Mouse (Mus musculus) spleen, postnatal 4 days (tissue): ENCODE measurements around the gene Lpo.
"Not testable (repeated sequence)": the region's sequence is repeated elsewhere in the genome, so short reads cannot be mapped to it uniquely, and the experiment has no call there.

Source experiments
- DNase-seq, 2 experiments: peaks; one replicate each; pipeline ENCODE4 v3.0.0; 2022; ENCODE audit warnings: low spot score in 2 of 2

Lpo gene

DNA sequence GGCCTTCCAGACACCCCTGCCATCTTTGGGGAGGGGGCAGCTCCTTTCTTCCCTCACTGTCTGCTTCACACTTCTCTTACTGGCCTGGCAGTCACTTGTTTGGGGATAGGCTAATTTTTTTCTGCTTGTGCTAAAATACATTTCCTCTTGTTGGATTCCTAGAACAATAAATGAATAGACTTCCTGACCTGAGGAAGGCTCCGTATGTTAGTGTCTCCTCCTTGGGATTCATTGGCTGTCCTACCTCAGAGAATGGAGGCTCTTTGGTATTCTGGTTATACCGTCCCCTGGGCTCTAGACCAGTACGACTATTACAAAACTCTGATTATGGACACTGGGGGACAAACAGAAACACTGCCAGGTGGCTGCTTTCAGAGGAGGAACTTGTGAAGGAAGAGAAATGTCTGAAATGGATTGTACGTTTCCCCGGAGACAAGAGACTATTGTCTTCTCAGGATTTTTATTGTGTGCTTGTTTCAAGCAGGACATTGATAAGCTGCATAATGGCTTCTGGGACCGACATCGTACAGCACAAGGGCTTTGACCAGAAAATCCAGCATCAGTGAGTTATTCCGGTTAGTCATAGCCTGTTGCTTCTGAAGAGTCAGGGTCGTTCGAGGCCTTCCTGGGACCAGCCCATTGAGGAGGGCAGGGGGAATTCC lies at the start of gene Lpo:
Gene Lpo, minus strand, starts transcription at position 51 of the 662 bp plus-strand sequence.
- no peak for DNase-seq

DNA sequence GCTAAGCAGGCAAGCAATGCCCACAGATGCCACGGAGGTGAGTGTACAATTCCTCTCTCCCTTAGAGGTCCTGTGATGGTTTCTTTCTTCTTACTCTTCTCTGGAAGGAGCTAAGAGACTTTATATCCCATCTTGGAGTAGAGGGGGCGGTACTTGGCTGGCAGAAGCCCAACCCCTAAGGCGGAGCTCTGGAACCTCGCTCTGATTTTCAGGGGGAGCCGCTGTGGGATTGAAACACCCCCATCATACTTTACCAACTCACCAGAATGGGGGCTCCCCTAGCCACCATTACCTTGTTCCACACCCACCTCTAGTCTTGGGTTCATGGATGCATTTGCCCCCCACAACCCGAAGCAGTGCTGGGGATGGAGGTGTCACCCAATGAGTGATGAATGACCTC lies 47.3 kb upstream of the Lpo start, which contains the start of gene Epx:
Gene Epx, minus strand, starts transcription at position 101 of the 400 bp plus-strand sequence.
- DNase-seq, result no peak

DNA sequence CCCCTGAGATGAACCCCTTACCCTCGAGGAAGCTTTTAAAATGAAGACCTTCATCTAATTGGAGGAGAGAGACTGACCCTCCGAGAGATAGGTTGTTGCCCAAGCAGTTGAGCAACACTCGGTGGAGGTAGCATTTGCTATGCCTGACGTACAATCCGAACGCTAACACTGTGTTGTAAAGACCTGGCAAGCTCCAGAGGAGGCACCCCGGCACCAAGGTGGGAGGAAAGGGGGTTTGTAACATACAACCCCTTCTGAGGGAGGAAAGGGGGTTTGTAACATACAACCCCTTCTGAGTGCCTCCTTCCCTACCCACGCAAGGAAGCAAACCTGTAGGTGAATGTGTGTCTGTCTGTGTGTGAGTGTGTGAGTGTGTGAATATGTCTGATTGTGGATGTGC lies 43.7 kb upstream of the Lpo start:
- no peak for DNase-seq

DNA sequence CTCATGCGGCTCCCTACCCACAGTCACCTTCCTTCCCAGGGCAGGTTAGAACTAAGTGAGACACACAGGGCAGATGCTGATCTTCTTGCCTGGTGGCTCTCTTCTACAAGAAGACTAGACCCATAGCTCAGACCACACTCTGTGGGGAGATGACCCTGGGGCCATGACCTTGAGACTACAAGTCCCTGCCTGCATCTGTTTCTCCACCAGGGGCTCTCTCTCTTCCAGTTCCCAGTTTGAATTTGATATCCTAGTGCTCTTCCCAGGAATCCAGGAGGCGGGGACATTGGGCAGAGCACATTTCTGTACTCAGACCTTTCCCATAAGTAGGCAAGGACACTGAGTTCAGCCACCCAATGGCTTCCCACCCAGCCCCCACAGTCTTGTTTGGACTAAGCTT lies 42.0 kb upstream of the Lpo start:
- no peak for DNase-seq

DNA sequence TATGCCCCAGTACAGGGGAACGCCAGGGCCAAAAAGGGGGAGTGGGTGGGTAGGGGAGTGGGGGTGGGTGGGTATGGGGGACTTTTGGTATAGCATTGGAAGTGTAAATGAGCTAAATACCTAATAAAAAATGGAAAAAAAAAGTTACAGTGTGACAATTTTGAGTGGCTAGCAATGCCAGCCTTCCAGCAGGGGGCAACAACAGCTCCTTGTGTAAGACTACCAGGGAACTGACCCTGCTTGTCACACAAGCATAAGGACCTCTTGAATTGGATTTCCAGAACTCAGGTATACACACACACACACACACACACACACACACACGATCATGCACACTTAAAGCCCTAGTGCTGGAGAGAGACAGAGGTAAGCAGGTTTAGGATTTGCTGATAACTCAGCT lies 38.8 kb upstream of the Lpo start:
- DNase-seq, result not testable (repeated sequence)

DNA sequence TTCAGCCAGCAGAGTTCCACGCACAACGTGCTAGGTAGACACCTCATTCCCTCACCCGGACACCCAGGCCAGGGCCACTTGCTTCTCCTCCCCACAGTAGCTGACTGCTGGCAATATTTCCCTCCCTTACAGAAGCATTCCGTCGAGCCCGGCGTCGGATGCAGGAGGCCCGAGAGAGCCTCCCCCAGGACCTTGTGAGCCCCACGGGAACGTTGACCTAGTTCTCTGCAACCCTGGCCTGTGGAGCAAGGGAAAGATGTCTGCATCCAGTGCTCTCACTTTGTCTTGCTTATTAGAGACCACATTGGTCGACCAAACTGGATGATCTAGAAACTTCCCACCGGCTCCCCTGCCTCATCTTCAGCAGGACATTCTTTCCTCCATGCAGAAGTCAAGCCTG lies 34.7 kb upstream of the Lpo start:
- DNase-seq, result no peak

DNA sequence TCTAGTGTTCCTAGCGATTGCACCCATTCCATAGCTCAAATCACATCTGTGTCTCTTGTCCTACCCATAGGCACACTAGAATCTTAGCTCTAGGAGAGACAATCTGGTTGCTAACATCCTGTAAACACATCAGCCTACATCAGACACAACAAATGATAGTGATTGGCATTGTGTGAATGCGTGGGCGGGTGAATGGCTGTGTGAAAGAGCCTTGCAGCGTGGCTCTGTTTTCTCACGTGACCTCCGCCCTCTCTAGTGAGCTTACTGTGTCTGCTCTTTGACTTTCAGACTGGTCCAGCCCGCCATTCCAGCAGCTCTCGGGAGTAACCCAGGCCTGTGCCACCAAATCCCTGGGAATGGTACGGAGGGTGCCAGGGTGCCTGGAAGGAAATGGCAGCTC lies 32.3 kb upstream of the Lpo start:
- no peak for DNase-seq

DNA sequence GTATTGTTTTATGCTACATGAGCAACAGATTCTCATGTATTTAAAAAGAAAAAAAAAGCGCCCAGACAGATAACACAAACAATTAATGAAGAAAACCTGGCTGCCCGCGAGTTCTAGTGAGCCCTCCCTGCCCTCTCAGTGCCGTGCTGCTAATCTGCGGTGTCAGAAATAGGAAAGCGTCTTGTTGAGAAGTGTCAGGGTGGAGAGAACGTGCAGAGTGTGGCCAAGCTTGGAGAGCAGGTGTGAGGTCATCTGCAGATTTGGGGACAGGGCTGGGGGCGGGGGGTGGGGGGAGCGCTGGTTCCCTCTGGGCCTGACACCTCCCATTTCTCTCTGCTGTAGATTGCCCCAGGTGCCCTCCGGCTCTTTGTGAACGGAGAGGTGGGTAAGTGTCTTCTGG lies 31.2 kb upstream of the Lpo start:
- no peak for DNase-seq

DNA sequence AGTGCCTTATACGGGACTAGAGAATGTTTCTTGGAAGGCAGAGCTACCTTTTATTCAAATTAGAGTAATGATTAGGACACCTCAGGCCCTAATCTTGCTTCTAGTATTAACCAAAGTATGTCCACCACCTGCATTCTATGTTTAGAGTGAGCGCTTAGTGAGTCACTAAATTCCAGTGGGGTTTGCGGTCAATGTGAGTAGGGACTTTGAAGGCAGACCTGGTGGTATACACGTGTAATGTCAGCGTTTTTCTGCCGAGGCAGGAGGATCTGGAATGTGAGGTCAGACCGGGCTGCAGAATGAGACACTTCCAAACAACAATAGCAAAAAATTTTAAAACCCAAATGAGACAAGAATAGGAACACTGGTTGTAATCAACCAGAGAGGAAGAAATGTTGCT lies 26.5 kb upstream of the Lpo start:
- no peak for DNase-seq

DNA sequence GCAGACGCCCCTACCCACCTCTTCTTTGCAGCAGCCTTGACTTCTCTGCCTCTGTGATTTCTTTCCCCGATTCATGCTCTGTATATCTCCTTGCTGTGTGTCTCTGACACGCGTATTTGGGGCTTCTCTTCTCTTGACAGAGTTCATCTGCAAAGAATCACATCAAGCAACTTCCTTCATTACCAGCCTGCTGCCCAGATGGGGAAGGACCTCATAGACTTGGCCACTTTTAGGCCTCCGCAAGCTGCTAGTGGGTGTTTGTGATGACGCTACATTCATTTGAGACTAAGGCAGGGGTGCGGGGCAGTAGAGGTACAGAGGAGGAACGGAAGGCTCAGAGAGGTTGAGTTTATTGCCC lies 25.5 kb upstream of the Lpo start:
- DNase-seq, result no peak

DNA sequence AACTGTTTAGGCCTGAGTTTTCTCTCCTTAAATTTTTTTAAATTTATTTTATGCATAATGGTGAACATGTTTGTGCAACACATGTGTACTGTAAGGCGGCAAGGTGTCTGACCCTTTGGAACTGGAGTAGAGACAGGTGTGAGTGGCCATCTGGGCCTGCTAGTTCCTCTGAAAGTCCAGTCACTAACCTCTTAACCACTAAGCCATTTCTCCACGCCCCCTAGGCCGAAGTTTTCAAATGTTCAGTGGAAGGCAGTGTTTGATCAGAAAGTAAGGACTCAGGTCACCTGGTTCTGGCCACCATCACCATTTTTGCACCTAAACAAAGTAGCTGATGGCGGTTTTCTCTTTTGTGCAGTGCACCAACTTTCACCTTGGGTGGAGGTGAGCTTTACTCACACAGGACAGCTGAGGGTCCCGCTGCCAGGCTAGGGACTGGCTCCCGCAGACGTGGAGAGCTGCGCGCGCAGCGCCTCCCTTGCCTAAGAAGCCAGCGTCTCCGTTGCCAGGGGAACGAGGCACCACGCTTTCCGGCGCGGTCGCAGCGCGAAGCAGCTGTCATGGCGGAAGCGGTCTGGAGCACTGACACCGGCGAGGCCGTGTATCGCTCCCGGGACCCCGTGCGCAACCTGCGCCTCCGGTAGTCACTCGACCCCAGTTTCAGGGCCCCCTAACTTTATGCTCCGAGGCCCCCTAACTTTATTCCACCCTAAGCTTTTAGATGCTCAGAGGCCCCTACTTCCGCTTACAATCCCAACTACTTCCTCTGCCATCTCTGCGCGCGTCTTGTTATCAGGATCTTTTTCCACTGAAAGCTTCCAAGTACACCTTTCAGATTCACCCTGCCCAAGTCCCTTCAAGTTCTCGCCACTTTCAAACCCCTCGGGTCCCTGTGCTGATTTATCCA lies 24.9 kb upstream of the Lpo start, which contains the start of gene Mks1:
Gene Mks1, plus strand, starts transcription at position 526 of the 907 bp plus-strand sequence.
- DNase-seq, result peak; percentile 80 to 91

DNA sequence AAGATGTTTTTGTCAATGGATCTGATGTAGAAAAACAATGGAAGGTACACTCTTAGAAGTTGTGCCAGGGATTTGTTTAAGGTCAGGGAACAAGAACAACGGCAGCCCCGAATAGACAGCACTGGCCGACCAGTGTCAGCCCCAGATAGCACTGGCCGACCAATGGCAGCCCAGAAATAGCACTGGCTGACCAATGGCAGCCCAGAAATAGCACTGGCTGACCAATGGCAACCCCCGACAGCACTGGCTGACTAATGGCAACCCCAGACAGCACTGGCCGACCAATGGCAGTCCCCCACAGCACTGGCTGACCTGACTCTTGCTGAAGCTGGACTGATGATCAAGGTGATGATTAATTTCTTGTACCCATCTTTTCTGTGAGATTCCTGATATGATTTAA lies 19.8 kb upstream of the Lpo start:
- no peak for DNase-seq

DNA sequence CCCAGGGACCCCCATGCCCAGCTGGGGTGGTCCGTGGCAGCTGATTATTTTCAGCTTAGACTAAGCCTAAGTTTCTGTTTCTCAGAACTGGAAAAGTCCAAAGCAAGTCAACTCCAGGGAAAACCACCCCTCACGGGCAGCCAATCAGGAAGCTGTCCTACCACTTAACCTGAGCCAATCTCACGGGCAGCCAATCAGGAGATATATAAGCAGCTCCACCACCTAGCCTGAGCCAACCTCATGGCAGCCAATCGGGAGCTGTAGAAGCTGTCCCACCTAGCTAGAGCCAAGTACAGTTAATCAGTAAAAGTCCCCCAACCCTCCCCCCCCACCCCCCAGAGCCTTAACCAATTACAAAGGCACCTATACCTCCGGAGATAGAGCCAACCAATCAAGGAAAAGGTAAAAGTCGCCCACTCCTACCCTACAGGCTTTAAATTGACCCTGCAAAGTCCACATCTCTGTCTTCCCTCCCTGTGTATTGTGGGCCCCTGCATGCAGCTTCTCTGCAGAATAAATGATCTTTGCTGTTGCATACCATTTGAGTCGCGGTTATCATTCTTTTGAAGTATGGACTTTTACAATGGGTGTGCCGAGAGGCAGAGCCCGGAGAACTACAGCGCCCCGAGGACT lies 19.0 kb upstream of the Lpo start:
- DNase-seq, result no peak

DNA sequence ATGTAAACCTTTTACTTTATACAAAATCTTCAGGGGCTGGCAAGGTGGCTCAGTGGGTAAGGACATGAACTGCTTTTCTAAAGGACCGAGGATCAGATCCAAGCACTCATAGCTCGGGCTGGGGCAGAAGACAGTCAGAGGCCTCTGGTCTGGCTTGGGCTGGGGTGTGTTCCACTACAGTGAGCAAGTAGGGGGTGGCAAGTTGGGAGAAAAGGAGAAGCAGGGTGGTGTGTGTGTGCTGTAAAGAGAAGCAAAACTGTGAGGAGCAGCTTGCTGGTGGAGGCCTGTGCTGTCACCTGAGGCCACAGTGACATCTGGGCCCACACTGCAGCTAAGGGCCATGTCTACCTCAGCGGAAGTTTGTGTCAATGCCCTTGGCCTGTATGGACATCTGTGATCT lies 13.3 kb upstream of the Lpo start:
- DNase-seq, result no peak

DNA sequence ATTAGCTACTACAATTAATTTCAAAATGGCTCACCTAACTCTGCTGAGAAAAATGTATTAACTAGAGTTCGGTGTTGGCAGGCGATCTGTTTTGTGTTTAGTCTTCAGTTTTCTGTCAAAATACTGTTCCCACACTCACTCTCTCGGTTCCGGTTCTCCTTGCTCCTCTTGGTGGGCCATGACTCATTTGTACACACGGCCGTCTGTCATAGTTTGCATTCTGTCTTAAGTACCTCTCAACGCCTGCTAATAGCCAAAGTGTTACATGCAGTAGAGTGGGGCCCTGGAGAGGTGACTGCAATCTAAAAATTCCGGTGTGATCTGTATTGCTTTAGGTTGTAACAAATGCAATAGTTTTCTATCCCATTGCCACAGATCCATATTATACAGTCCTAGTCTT lies 12.6 kb upstream of the Lpo start:
- DNase-seq, result no peak

DNA sequence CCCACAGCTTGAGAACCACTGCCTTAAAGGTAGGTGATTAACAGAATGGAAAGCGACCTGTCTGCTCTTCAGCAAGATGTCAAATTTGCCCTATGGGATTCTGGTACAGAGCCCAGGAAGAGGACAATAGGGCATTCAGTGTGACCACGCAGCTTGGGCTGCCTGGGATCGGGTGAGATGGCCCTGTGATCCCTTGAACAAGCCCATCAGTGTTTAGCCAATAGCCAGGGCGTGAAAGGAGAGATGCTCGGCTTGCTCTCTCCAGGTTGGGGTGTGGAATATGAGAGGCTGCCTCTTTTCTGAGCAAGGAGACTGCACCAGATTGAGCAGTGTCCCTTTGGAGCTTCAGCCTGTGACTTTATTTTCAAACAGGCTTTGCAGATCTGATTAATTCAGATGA lies 6.6 kb downstream of the Lpo start:
- DNase-seq, result no peak

DNA sequence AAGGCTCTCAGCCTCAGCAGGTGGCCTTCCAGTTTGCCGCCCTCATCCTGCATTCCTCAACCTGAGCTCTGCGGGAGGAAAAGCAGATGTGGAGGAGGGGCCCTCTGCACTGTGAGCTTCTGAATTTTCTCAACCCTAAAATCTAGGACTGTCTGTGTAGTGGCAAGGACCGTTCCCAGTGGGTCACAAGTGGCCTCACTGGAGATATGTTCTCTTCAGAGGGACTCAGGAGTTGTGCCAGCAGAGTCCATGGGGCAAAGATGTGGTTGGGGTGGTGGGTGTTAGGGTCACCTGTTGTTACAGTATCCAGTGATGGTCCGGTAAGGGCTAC lies 10.7 kb downstream of the Lpo start:
- no peak for DNase-seq

DNA sequence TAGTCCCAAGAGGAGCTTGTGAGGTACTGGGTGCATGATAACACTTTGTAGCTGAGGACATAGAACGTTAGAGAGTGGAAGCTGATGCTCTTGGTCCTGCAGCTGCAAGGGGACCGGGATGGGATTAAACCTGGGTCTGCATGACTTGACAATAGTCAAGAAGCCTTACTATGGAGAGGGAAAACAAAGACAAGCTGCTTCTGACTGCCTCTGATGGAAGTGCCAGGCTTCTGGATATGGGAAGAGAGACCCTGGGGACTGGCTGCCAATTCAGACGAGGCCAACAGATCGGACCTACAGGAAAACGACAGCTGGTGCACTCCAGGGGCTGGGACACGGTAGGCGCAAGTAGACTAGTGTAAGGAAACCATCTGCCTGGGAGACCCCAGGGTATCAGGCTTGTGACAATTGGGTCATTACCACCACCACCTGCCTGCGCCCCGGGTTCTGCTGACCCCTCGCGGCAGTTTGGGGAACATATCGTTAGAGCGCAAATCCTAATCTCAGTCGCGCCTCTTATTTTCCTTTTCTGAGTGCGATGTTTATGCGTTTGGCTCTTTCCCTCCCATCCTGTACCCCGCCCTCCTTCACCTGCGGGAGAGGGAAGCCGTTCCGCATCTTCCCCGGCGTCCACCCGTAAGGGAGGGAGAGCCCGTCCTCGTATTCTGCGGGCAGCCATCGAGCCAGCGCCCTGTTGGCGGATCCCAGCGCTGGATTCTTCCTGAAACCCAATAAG lies 11.2 kb downstream of the Lpo start:
- peak in 1 of 2 experiments; percentile 74 for DNase-seq

DNA sequence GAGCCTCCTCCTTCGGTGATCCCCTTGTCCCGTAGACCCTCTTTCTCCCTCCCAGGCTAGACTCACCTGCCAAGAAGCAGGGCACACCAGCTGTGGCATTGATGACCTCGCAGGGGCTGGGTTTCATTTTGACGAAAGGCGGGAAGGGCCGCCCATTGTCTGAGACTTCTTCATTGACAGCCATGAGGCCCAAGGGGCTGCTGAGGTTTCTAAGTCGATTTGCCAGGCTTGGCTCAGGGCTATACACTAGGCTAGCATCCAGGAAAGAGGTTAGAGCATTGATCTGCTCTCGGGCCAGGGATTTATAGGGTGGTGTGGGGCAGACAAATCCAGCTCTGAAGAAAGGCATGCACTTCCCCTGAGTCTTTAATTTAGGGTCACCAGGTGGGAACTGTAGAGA lies 13.3 kb downstream of the Lpo start:
- no peak for DNase-seq

DNA sequence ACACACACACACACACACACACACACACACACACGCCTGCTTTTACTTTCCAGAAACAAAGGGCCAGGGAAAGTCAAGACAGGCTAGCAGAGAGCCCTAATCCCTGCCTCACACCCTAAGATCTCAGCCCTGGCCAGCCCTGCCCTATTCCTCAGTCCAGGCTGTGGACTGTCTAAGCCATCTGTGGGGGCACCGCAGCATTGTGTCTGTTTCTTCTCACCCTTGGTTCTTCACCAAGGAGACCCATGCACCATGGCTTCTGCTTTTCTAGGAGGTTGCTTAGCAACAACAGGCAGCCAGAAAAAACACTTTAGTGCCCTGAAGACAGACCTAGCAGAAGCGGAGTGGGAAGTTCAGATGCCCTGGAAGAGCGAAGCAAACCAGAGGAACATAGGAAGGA lies 16.7 kb downstream of the Lpo start:
- no peak for DNase-seq

DNA sequence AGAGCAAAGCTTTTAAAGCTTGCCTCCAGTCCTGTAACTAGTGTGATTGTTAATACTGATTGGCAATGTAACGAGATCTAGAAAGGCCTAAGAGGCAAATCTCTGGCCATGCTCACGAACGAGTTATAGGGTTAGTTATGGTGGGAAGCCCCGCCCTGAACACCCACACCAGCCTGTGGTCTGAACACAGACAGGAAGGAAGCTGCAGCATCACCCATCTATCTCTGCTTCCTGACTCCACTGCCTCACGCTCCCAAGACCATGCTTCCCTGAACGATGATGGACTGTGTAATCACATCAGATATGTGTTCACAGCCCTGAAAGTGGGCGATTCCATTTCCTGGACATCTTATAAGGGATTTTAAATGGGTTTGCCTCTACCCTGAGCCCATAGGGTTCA lies 19.9 kb downstream of the Lpo start:
- DNase-seq, result no peak

DNA sequence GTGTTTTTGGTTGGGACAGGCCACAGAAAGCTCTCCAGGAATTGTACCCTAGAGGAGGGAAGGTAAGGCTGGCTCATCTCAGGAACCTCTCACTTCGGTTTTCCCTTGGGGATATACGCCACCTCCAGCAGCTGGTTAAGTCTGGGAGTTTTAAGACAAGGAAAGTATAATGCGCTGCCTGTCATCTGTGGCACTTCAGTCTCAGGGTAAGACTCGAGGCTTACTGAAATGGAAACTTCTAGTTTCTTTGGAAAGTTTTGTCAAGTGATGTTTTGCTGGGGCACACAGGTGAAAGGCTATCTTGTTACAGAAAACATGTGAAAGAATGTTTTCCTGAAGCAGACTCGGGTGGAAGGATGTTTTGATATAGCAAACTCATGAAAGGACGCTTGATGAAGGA lies 20.7 kb downstream of the Lpo start:
- no peak for DNase-seq
